Mouse (Mus musculus): ENCODE measurements around the gene Eif4g2. TPM values are rescaled to one million over a fixed set of nuclear protein-coding genes. Genes with fewer than 3 reads are reported as not detected.

The Eif4g2 gene
- total RNA-seq, 2 experiments from 2014 or later, result 934 to 1,085 TPM

Other genes with a start within 250 kb of the Eif4g2 start
- gene Rnf141, start 238.6 kb downstream of the Eif4g2 start, total RNA-seq (2021), result 10 to 100 TPM; 36.8 to 44.0 TPM
- 10 to 100 TPM; 21.5 to 22.8 TPM for gene Lyve1, start 219.8 kb downstream of the Eif4g2 start, total RNA-seq (2021)
- 10 to 100 TPM; 15.6 to 18.4 TPM for gene Mrvi1, start 100.6 kb downstream of the Eif4g2 start, total RNA-seq (2021)
- gene Ctr9, start 54.1 kb downstream of the Eif4g2 start, total RNA-seq (2021), result 10 to 100 TPM; 21.8 to 25.2 TPM